Mouse (Mus musculus) layer of hippocampus, postnatal 10 days (tissue): ENCODE data around the gene Etnppl. TPM values are rescaled to one million over a fixed set of nuclear protein-coding genes. Genes with fewer than 3 reads are reported as not detected.

ENCODE experiments used
- DNase-seq, 2 experiments: peaks; one replicate each; pipeline ENCODE4 v3.0.0; 2021; ENCODE audit warnings: low spot score in 2 of 2
- total RNA-seq, 2 experiments: library from RNA; stranded (reverse); gene quantifications; 2 replicates each; pipeline ENCODE4 v1.2.3; 2021

Etnppl gene
- total RNA-seq, 2 experiments from 2014 or later, result 0.27 to 0.38 TPM

- no peak for DNase-seq
Observed at GRCm38 (mm10) chr3:130671291-130671690, 54.0 kb downstream of the Etnppl start.

- peak in 1 of 2 experiments; percentile 4 for DNase-seq
Observed at GRCm38 (mm10) chr3:130677671-130678460, 60.6 kb downstream of the Etnppl start.

- no peak for DNase-seq
Observed at GRCm38 (mm10) chr3:130681226-130681625, 64.0 kb downstream of the Etnppl start.

- DNase-seq, result no peak
Observed at GRCm38 (mm10) chr3:130682183-130682582, 64.9 kb downstream of the Etnppl start.

- DNase-seq, result no peak
Observed at GRCm38 (mm10) chr3:130683836-130684235, 66.6 kb downstream of the Etnppl start.

- DNase-seq, result no peak
Observed at GRCm38 (mm10) chr3:130684276-130685013, 67.2 kb downstream of the Etnppl start.

- no peak for DNase-seq
Observed at GRCm38 (mm10) chr3:130685014-130685366, 67.7 kb downstream of the Etnppl start.

- no peak for DNase-seq
Observed at GRCm38 (mm10) chr3:130687051-130687450, 69.8 kb downstream of the Etnppl start.

Other genes starting within 250 kb of the Etnppl start
- 10 to 100 TPM; 81.0 to 87.1 TPM for gene Ostc, start 92.0 kb downstream of the Etnppl start, total RNA-seq
- 100 to 1,000 TPM; 355 to 393 TPM for gene Rpl34, start 113.0 kb downstream of the Etnppl start, total RNA-seq